Mouse (Mus musculus) myocyte (in vitro differentiated cells): Measurements from ENCODE around the gene Myom1. TPM values are rescaled to one million over a fixed set of nuclear protein-coding genes. Genes with fewer than 3 reads are reported as not detected.

Source experiments
- H3K27me3 ChIP-seq: one replicate; pipeline ENCODE4 v1.6.1; 2011; ENCODE audit not compliant: control insufficient read depth, insufficient read depth, insufficient read length
- H3K36me3 ChIP-seq: one replicate; pipeline ENCODE4 v1.6.1; 2011; ENCODE audit not compliant: control insufficient read depth, insufficient read depth
- H3K4me2 ChIP-seq: one replicate; pipeline ENCODE4 v1.6.1; 2011; ENCODE audit warnings: low read depth, control low read depth
- H3K4me3 ChIP-seq: one replicate; pipeline ENCODE4 v1.5.1; 2011; ENCODE audit warnings: mild to moderate bottlenecking, control low read depth, moderate library complexity
- H3K79me2 ChIP-seq: one replicate; pipeline ENCODE4 v1.6.1; 2011; ENCODE audit not compliant: control insufficient read depth, insufficient read depth
- H3ac ChIP-seq: one replicate; pipeline ENCODE4 v1.6.1; 2011; ENCODE audit not compliant: control insufficient read depth, insufficient read length
- CEBPB ChIP-seq: IDR thresholded peaks from 2 replicates; pipeline ENCODE4 v1.6.1; 2011; ENCODE audit warnings: mild to moderate bottlenecking, moderate library complexity; ENCODE audit not compliant: poor library complexity, insufficient read depth, severe bottlenecking
- E2F4 ChIP-seq: IDR thresholded peaks from one replicate; pipeline ENCODE4 v1.6.1; 2011; ENCODE audit warnings: mild to moderate bottlenecking, control low read depth, moderate library complexity; ENCODE audit not compliant: insufficient read depth
- MAX ChIP-seq: IDR thresholded peaks from one replicate; pipeline ENCODE4 v1.6.1; 2011; ENCODE audit warnings: low read depth, mild to moderate bottlenecking, control low read depth
- MYOD1 ChIP-seq, 3 experiments: IDR thresholded peaks; one replicate each; pipeline ENCODE4 v1.6.1; 2011; ENCODE audit warnings: control low read depth in 2 of 3, low read depth in 2 of 3, mild to moderate bottlenecking in 2 of 3, moderate library complexity in 1 of 3; ENCODE audit not compliant: insufficient read length in 2 of 3, control insufficient read depth in 1 of 3
- MYOG ChIP-seq, 3 experiments: IDR thresholded peaks; one replicate each; pipeline ENCODE4 v1.6.1; 2011; ENCODE audit warnings: control low read depth in 2 of 3, low read depth in 2 of 3, mild to moderate bottlenecking in 2 of 3; ENCODE audit not compliant: insufficient read length in 2 of 3, control insufficient read depth in 1 of 3, insufficient read depth in 1 of 3
- POLR2A ChIP-seq: IDR thresholded peaks from one replicate; pipeline ENCODE4 v1.6.1; 2011; ENCODE audit warnings: low read depth, mild to moderate bottlenecking, control low read depth, moderate library complexity; ENCODE audit not compliant: insufficient read length
- POLR2AphosphoS2 ChIP-seq: IDR thresholded peaks from one replicate; pipeline ENCODE4 v1.6.1; 2011; ENCODE audit warnings: low read depth, control low read depth; ENCODE audit not compliant: insufficient read length
- REST ChIP-seq: IDR thresholded peaks from one replicate; pipeline ENCODE4 v1.6.1; 2011; ENCODE audit warnings: mild to moderate bottlenecking, control low read depth, moderate library complexity; ENCODE audit not compliant: insufficient read depth, insufficient read length
- SRF ChIP-seq: IDR thresholded peaks from one replicate; pipeline ENCODE4 v1.6.1; 2011; ENCODE audit warnings: low read depth; ENCODE audit not compliant: control insufficient read depth, insufficient read length
- TCF12 ChIP-seq: IDR thresholded peaks from one replicate; pipeline ENCODE4 v1.6.1; 2011; ENCODE audit warnings: mild to moderate bottlenecking, control low read depth; ENCODE audit not compliant: poor library complexity, insufficient read depth, severe bottlenecking
- TCF3 ChIP-seq: IDR thresholded peaks from one replicate; pipeline ENCODE4 v1.6.1; 2011; ENCODE audit warnings: low read depth, control low read depth; ENCODE audit not compliant: insufficient read length
- USF1 ChIP-seq: IDR thresholded peaks from one replicate; pipeline ENCODE4 v1.6.1; 2011; ENCODE audit warnings: low read depth, mild to moderate bottlenecking, control low read depth, moderate library complexity
- polyA plus RNA-seq: library from polyadenylated mRNA; unstranded; fragments of >200 nt; fragmentation: generic; extraction: Trizol; gene quantifications from one replicate; pipeline ENCODE4 v1.2.1, GENCODE M21; 2012; ENCODE audit warnings: missing spikeins

Myom1 gene
- polyA plus RNA-seq, 1 experiment = 52.7 TPM

- no peak for TF ChIP-seq CEBPB
- TF ChIP-seq USF1 = no peak
- no peak for TF ChIP-seq TCF12
- TF ChIP-seq E2F4 = no peak
- TF ChIP-seq MAX = no peak
- no peak for TF ChIP-seq TCF3
- no peak for TF ChIP-seq SRF
- no peak for TF ChIP-seq POLR2AphosphoS2
- TF ChIP-seq MYOG (IDR thresholded peaks at IDR 0.05; ENCODE audit: control insufficient read depth in 1 of 3, insufficient read depth in 1 of 3, insufficient read length in 2 of 3, low read depth in 2 of 3) = no peak
- TF ChIP-seq POLR2A = no peak
- TF ChIP-seq REST = no peak
- no peak for TF ChIP-seq MYOD1 (IDR thresholded peaks at IDR 0.05; ENCODE audit: control insufficient read depth in 1 of 3, insufficient read length in 2 of 3, low read depth in 2 of 3)
- Histone ChIP-seq H3K4me2 (no peak overlapping the region), H3K79me2 (no peaks in the 10 kb centered on the region), H3ac (no peak overlapping the region), H3K27me3 (no peaks in the 10 kb centered on the region), H3K4me3 (no peak overlapping the region), H3K36me3 (peaks cover 20% of the 10 kb centered on the region)
These were observed 24.6 kb upstream of the Myom1 start for GRCm38 (mm10) chr17:70977799-70978198.

GRCm38 (mm10) chr17:70979345-70980223, 22.8 kb upstream of the Myom1 start:
- Histone ChIP-seq H3K79me2 (peaks cover 2% of the 10 kb centered on the region), H3ac (no peak overlapping the region), H3K36me3 (peaks cover 13% of the 10 kb centered on the region), H3K27me3 (no peaks in the 10 kb centered on the region), H3K4me3 (no peak overlapping the region), H3K4me2 (no peak overlapping the region)
- TF ChIP-seq SRF (no peak), MAX (no peak), TCF12 (no peak), POLR2AphosphoS2 (no peak), MYOD1 (IDR thresholded peaks at IDR 0.05; ENCODE audit: control insufficient read depth in 1 of 3, insufficient read length in 2 of 3, low read depth in 2 of 3) (no peak), E2F4 (no peak), TCF3 (no peak), USF1 (no peak), MYOG (IDR thresholded peaks at IDR 0.05; ENCODE audit: control insufficient read depth in 1 of 3, insufficient read depth in 1 of 3, insufficient read length in 2 of 3, low read depth in 2 of 3) (no peak)

- Histone ChIP-seq H3K79me2 (peaks cover 36% of the 10 kb centered on the region), H3ac (no peak overlapping the region), H3K27me3 (no peaks in the 10 kb centered on the region), H3K4me2 (no peak overlapping the region), H3K4me3 (no peak overlapping the region), H3K36me3 (peaks cover 30% of the 10 kb centered on the region)
- TF ChIP-seq MYOD1 (IDR thresholded peaks at IDR 0.05; ENCODE audit: control insufficient read depth in 1 of 3, insufficient read length in 2 of 3, low read depth in 2 of 3) = no peak
- no peak for TF ChIP-seq E2F4
These were observed 16.7 kb upstream of the Myom1 start for GRCm38 (mm10) chr17:70985501-70986354.

- TF ChIP-seq MYOG (IDR thresholded peaks at IDR 0.05; ENCODE audit: control insufficient read depth in 1 of 3, insufficient read depth in 1 of 3, insufficient read length in 2 of 3, low read depth in 2 of 3) (no peak), TCF12 (no peak), CEBPB (no peak), TCF3 (no peak), POLR2AphosphoS2 (no peak), MYOD1 (IDR thresholded peaks at IDR 0.05; ENCODE audit: control insufficient read depth in 1 of 3, insufficient read length in 2 of 3, low read depth in 2 of 3) (no peak), REST (no peak), SRF (no peak), E2F4 (no peak), USF1 (no peak), POLR2A (no peak), MAX (no peak)
- peaks cover 24% of the 10 kb centered on the region for H3K36me3 ChIP-seq
These were observed 16.1 kb upstream of the Myom1 start for GRCm38 (mm10) chr17:70986355-70986740.

More at GRCm38 (mm10) chr17:70986355-70986740, 16.1 kb upstream of the Myom1 start:
- peaks cover 36% of the 10 kb centered on the region for H3K79me2 ChIP-seq
- H3K4me3 ChIP-seq = no peak overlapping the region
- no peaks in the 10 kb centered on the region for H3K27me3 ChIP-seq
- no peak overlapping the region for H3ac ChIP-seq
- H3K4me2 ChIP-seq = no peak overlapping the region
